ENCODE assay signal across 8 mouse cellular contexts in genomic region chr8:82865239-82865638, GRCm38 (mm10). TPM values are rescaled to one million over a fixed set of nuclear protein-coding genes. Genes with fewer than 3 reads are reported as not detected.
DNase-seq lines count a peak whose midpoint lies in the region; ATAC-seq and TF ChIP-seq lines count a peak whose summit lies in the region.

No protein-coding gene starts in this region.

- no peak for TF ChIP-seq CTCF in stomach, postnatal 0 days (IDR thresholded peaks at IDR 0.05; ENCODE audit: low read depth)

- no peaks in the 10 kb centered on the region for H3K9me3 ChIP-seq in heart, embryonic 14.5 days (ENCODE audit: control insufficient read depth, low read length)
- H3K9me3 ChIP-seq in forebrain, embryonic 11.5 days (ENCODE audit: control insufficient read depth, low read length) = no peaks in the 10 kb centered on the region
- no peaks in the 10 kb centered on the region for H3K9me3 ChIP-seq in limb, embryonic 13.5 days
- H3K9me3 ChIP-seq in stomach, postnatal 0 days (ENCODE audit: control insufficient read depth, low read length) = no peaks in the 10 kb centered on the region

- no peak overlapping the region for H3K9ac ChIP-seq in heart, embryonic 14.5 days (ENCODE audit: low read length)
- H3K9ac ChIP-seq in forebrain, embryonic 11.5 days (ENCODE audit: low read length) = peak overlapping the region; percentile 81; the same call in 1 of the 2 replicates
- H3K9ac ChIP-seq in limb, embryonic 13.5 days = peak overlapping the region; percentile 87; the same call in 1 of the 2 replicates
- no peak overlapping the region for H3K9ac ChIP-seq in stomach, postnatal 0 days (ENCODE audit: low read length)

- no peaks in the 10 kb centered on the region for H3K4me1 ChIP-seq in heart, embryonic 14.5 days (ENCODE audit: control insufficient read depth in 2 of 2, insufficient read depth in 2 of 2, low read length in 2 of 2)
- no peaks in the 10 kb centered on the region for H3K4me1 ChIP-seq in forebrain, embryonic 11.5 days (replicated peaks; ENCODE audit: control insufficient read depth, insufficient read depth, low read length)
- peaks cover 21% of the 10 kb centered on the region for H3K4me1 ChIP-seq in limb, embryonic 13.5 days
- no peaks in the 10 kb centered on the region for H3K4me1 ChIP-seq in stomach, postnatal 0 days (replicated peaks; ENCODE audit: control insufficient read depth, insufficient read depth)

- 60% methylated on average over 5 of the region's 5 CpGs for WGBS in heart, embryonic 14.5 days
- WGBS in forebrain, embryonic 11.5 days = 52% methylated on average over 5 of the region's 5 CpGs
- 25% methylated on average over 5 of the region's 5 CpGs for WGBS in limb, embryonic 13.5 days
- WGBS in stomach, postnatal 0 days = 45% methylated on average over 5 of the region's 5 CpGs

- TF ChIP-seq EP300 in stomach, postnatal 0 days (optimal IDR thresholded peaks at IDR 0.05) = no peak

- peak overlapping the region; percentile 90 for H3K4me2 ChIP-seq in heart, embryonic 14.5 days (ENCODE audit: low read length)
- H3K4me2 ChIP-seq in forebrain, embryonic 11.5 days (ENCODE audit: low read depth, low read length, severe bottlenecking) = peak overlapping the region; percentile 71; the same call in 1 of the 2 replicates
- H3K4me2 ChIP-seq in limb, embryonic 13.5 days (replicated peaks) = peak overlapping the region; percentile 90
- H3K4me2 ChIP-seq in stomach, postnatal 0 days (replicated peaks; ENCODE audit: low read depth) = peak overlapping the region; percentile 76; the same call in 1 of the 2 replicates

- H3K27ac ChIP-seq in heart, embryonic 14.5 days (replicated peaks in 1 of 2; ENCODE audit: control insufficient read depth in 1 of 2, insufficient read depth in 1 of 2, low read depth in 2 of 2, low read length in 2 of 2) = no peak overlapping the region
- no peak overlapping the region for H3K27ac ChIP-seq in forebrain, embryonic 11.5 days (ENCODE audit: low read depth, low read length)
- H3K27ac ChIP-seq in limb, embryonic 13.5 days = no peak overlapping the region
- no peak overlapping the region for H3K27ac ChIP-seq in stomach, postnatal 0 days (replicated peaks)

- H3K36me3 ChIP-seq in heart, embryonic 14.5 days (ENCODE audit: control insufficient read depth, insufficient read depth, low read length) = no peaks in the 10 kb centered on the region
- no peaks in the 10 kb centered on the region for H3K36me3 ChIP-seq in forebrain, embryonic 11.5 days (ENCODE audit: control insufficient read depth, insufficient read depth, low read length)
- no peaks in the 10 kb centered on the region for H3K36me3 ChIP-seq in limb, embryonic 13.5 days
- no peaks in the 10 kb centered on the region for H3K36me3 ChIP-seq in stomach, postnatal 0 days (ENCODE audit: control insufficient read depth, insufficient read depth, low read length)

- H3K4me3 ChIP-seq in heart, embryonic 14.5 days (ENCODE audit: control insufficient read depth in 1 of 2, insufficient read depth in 1 of 2, low read depth in 1 of 2, low read length in 2 of 2) = peak overlapping the region in 1 of 2 experiments; percentile 82; a peak in 3 of 4 replicates
- H3K4me3 ChIP-seq in forebrain, embryonic 11.5 days (ENCODE audit: low read depth, low read length) = peak overlapping the region; percentile 54
- H3K4me3 ChIP-seq in limb, embryonic 13.5 days = peak overlapping the region; percentile 80
- H3K4me3 ChIP-seq in stomach, postnatal 0 days (ENCODE audit: low read depth, low read length) = peak overlapping the region; percentile 76; the same call in 1 of the 2 replicates

- no peak for DNase-seq in heart, postnatal 4 days
- peak; percentile 89 for DNase-seq in brain, adult 2 months (ENCODE audit: low read depth, low spot score)
- no peak for DNase-seq in forebrain, embryonic 11.5 days (ENCODE audit: low spot score)
- no peak for DNase-seq in stomach, postnatal 0 days (ENCODE audit: low spot score)
- DNase-seq in thymus, postnatal 4 days = no peak

- ATAC-seq in heart, embryonic 14.5 days (ENCODE audit: insufficient number of reproducible peaks, insufficient read depth, low FRiP score, low read depth) = no peak
- no peak for ATAC-seq in forebrain, embryonic 11.5 days (replicated peaks; ENCODE audit: low FRiP score)
- no peak for ATAC-seq in limb, embryonic 13.5 days (ENCODE audit: low FRiP score, low read depth)
- no peak for ATAC-seq in stomach, postnatal 0 days (ENCODE audit: low FRiP score, low TSS enrichment)
- no peak for ATAC-seq in inflammation-experienced regulatory T-cells, adult 6 months

- H3K27me3 ChIP-seq in heart, embryonic 14.5 days (ENCODE audit: control insufficient read depth, insufficient read depth, low read length) = no peaks in the 10 kb centered on the region
- H3K27me3 ChIP-seq in forebrain, embryonic 11.5 days (ENCODE audit: control insufficient read depth, insufficient read depth, low read length) = no peaks in the 10 kb centered on the region
- H3K27me3 ChIP-seq in limb, embryonic 13.5 days = 0 out of 2 replicates have a peak, but pooled peaks cover 3% of the 10 kb centered on the region
- H3K27me3 ChIP-seq in stomach, postnatal 0 days (ENCODE audit: control insufficient read depth, insufficient read depth, low read length) = no peaks in the 10 kb centered on the region

RNA-seq across cellular contexts. Expression of gene Rnf150, which starts 2.1 kb away (rescaled TPM):
- 0.92 and 1.2 TPM in 2 replicates for polyA plus RNA-seq in heart, embryonic 14.5 days (2014; fragmentation: Nextera tagmentation; extraction: Ambion mirVana)
- 1 to 10 TPM; 8.8 TPM for total RNA-seq in heart, postnatal 4 days (2021)
- polyA plus RNA-seq in forebrain, embryonic 11.5 days (2014; fragmentation: Nextera tagmentation; extraction: Ambion mirVana) = 0.92 and 1.5 TPM in 2 replicates
- 2.1 and 2.4 TPM in 2 replicates for polyA plus RNA-seq in limb, embryonic 13.5 days (2015; fragmentation: Nextera tagmentation; extraction: Ambion mirVana)
- polyA plus RNA-seq in stomach, postnatal 0 days (2015; fragmentation: Nextera tagmentation; extraction: Ambion mirVana) = 0.55 and 0.59 TPM in 2 replicates
- not detected for polyA plus RNA-seq in inflammation-experienced regulatory T-cells, adult 6 months (2017; shearing (Covaris generic))

Comparison
In these comparisons a context has a peak if more than half of its experiments do, and no peak if none do; other contexts are left out.
1. H3K9ac ChIP-seq: peak in forebrain, embryonic 11.5 days (single experiment) and limb, embryonic 13.5 days (single experiment); none in heart, embryonic 14.5 days (single experiment) and stomach, postnatal 0 days (single experiment).
2. Peak in every context shown above with its lines, with median percentiles within 50 percentile points of each other: H3K4me2 ChIP-seq.